8 mouse cellular contexts compared by ENCODE assay signal in genomic region chr13:97008266-97009153, GRCm38 (mm10). TPM values are rescaled to one million over a fixed set of nuclear protein-coding genes. Genes with fewer than 3 reads are reported as not detected.
DNase-seq lines count a peak whose midpoint lies in the region; ATAC-seq and TF ChIP-seq lines count a peak whose summit lies in the region.

No protein-coding gene starts in this region.

- H3K9me3 ChIP-seq in heart, embryonic 11.5 days (replicated peaks; ENCODE audit: control insufficient read depth, low read length), result no peaks in the 10 kb centered on the region
- no peaks in the 10 kb centered on the region for H3K9me3 ChIP-seq in liver, embryonic 15.5 days (replicated peaks)
- no peaks in the 10 kb centered on the region for H3K9me3 ChIP-seq in neural tube, embryonic 15.5 days (replicated peaks)

- peak; percentile 36 for DNase-seq in urinary bladder, adult 2 months (ENCODE audit: low spot score)
- no peak for DNase-seq in urinary bladder, postnatal 4 days (ENCODE audit: low spot score in 2 of 2)
- peak; percentile 21 for DNase-seq in layer of hippocampus, adult 11-12 months (ENCODE audit: low spot score)
- no peak for DNase-seq in gastrocnemius, postnatal 36 days

- H3K4me3 ChIP-seq in cortical plate, adult 2 months (ENCODE audit: insufficient read depth, low read length), result peak overlapping the region; percentile 34
- H3K4me3 ChIP-seq in heart, embryonic 11.5 days (ENCODE audit: low read depth, low read length), result peak overlapping the region; percentile 37
- H3K4me3 ChIP-seq in liver, embryonic 15.5 days (replicated peaks), result peak overlapping the region; percentile 58
- peak overlapping the region; percentile 42 for H3K4me3 ChIP-seq in neural tube, embryonic 15.5 days (replicated peaks)

- peak; percentile 47; the same call in 1 of the 2 replicates for ATAC-seq in heart, embryonic 11.5 days (replicated peaks; ENCODE audit: insufficient number of reproducible peaks, low FRiP score, low TSS enrichment)
- ATAC-seq in liver, embryonic 15.5 days (ENCODE audit: insufficient read depth), result peak; percentile 75
- peak; percentile 91 for ATAC-seq in neural tube, embryonic 15.5 days (ENCODE audit: low FRiP score)

- intact Hi-C loops in gastrocnemius, postnatal 36 days (cut with DNase I), result loop anchor here (10.0 kb wide), 1 partner anchor 154 kb away; no protein-coding TSS in a partner anchor

- no peak for TF ChIP-seq POLR2A in cortical plate, adult 2 months (IDR thresholded peaks at IDR 0.05; ENCODE audit: extremely low read depth, insufficient read depth, low read length)

- H3K4me1 ChIP-seq in cortical plate, adult 2 months (ENCODE audit: control insufficient read depth, insufficient read depth, low read length), result no peaks in the 10 kb centered on the region
- H3K4me1 ChIP-seq in heart, embryonic 11.5 days (ENCODE audit: control insufficient read depth, insufficient read depth, low read length), result peaks cover 5% of the 10 kb centered on the region; the same call in 1 of the 2 replicates
- peaks cover 21% of the 10 kb centered on the region for H3K4me1 ChIP-seq in liver, embryonic 15.5 days (replicated peaks)
- peaks cover 13% of the 10 kb centered on the region for H3K4me1 ChIP-seq in neural tube, embryonic 15.5 days

- peak overlapping the region; percentile 78 for H3K4me2 ChIP-seq in heart, embryonic 11.5 days
- H3K4me2 ChIP-seq in liver, embryonic 15.5 days, result peak overlapping the region; percentile 93
- peak overlapping the region; percentile 86 for H3K4me2 ChIP-seq in neural tube, embryonic 15.5 days

- no peak for TF ChIP-seq CTCF in cortical plate, adult 2 months (IDR thresholded peaks at IDR 0.05; ENCODE audit: extremely low read depth, insufficient read depth, low read length)

- WGBS in heart, embryonic 11.5 days (ENCODE audit: insufficient replicate concordance), result 2% methylated on average over 19 of the region's 19 CpGs
- 2% methylated on average over 19 of the region's 19 CpGs for WGBS in liver, embryonic 15.5 days (ENCODE audit: insufficient replicate concordance)
- WGBS in neural tube, embryonic 15.5 days, result under 1% methylated on average over 19 of the region's 19 CpGs

- H3K9ac ChIP-seq in heart, embryonic 11.5 days (ENCODE audit: low read depth, low read length), result peak overlapping the region; percentile 70
- H3K9ac ChIP-seq in liver, embryonic 15.5 days, result peak overlapping the region; percentile 59
- peak overlapping the region; percentile 55 for H3K9ac ChIP-seq in neural tube, embryonic 15.5 days (replicated peaks)

- 0 out of 2 replicates have a peak overlapping the region, but pooled peaks have one; percentile 7 for H3K27ac ChIP-seq in cortical plate, adult 2 months (ENCODE audit: insufficient read depth, low read length)
- H3K27ac ChIP-seq in heart, embryonic 11.5 days (ENCODE audit: low read depth, low read length), result no peak overlapping the region; the same call in 1 of the 2 replicates
- peak overlapping the region; percentile 82 for H3K27ac ChIP-seq in liver, embryonic 15.5 days (replicated peaks)
- H3K27ac ChIP-seq in neural tube, embryonic 15.5 days (replicated peaks), result peak overlapping the region; percentile 85

- H3K36me3 ChIP-seq in heart, embryonic 11.5 days (ENCODE audit: control insufficient read depth, insufficient read depth, low read length), result no peaks in the 10 kb centered on the region
- H3K36me3 ChIP-seq in liver, embryonic 15.5 days (replicated peaks), result no peaks in the 10 kb centered on the region
- no peaks in the 10 kb centered on the region for H3K36me3 ChIP-seq in neural tube, embryonic 15.5 days

- no peaks in the 10 kb centered on the region for H3K27me3 ChIP-seq in heart, embryonic 11.5 days (ENCODE audit: control insufficient read depth, insufficient read depth, low read length)
- peaks cover 12% of the 10 kb centered on the region; the same call in 1 of the 2 replicates for H3K27me3 ChIP-seq in liver, embryonic 15.5 days
- no peaks in the 10 kb centered on the region for H3K27me3 ChIP-seq in neural tube, embryonic 15.5 days (replicated peaks)

RNA-seq across cellular contexts. Expression of gene 1700029F12Rik, which starts 25.7 kb away (rescaled TPM):
- polyA plus RNA-seq in urinary bladder, adult 2 months (2012; rRNA removed), result 0.06 and 0.13 TPM in 2 replicates
- polyA plus RNA-seq in cortical plate, adult 2 months (2012; rRNA removed), result not detected in 2 replicates
- polyA plus RNA-seq in heart, embryonic 11.5 days (2014; fragmentation: Nextera tagmentation; extraction: Ambion mirVana), result not detected in 2 replicates
- polyA plus RNA-seq in liver, embryonic 15.5 days (2015; fragmentation: Nextera tagmentation; extraction: Ambion mirVana), result not detected in 2 replicates
- polyA plus RNA-seq in neural tube, embryonic 15.5 days (2015; fragmentation: Nextera tagmentation; extraction: Ambion mirVana), result not detected in 2 replicates
- total RNA-seq in gastrocnemius, postnatal 36 days (2021), result not detected

RNA-seq across cellular contexts. Expression of gene Fam169a, which starts 58.6 kb away (rescaled TPM):
- 0.18 and 0.21 TPM in 2 replicates for polyA plus RNA-seq in urinary bladder, adult 2 months (2012; rRNA removed)
- polyA plus RNA-seq in cortical plate, adult 2 months (2012; rRNA removed), result 20.1 and 21.7 TPM in 2 replicates
- polyA plus RNA-seq in heart, embryonic 11.5 days (2014; fragmentation: Nextera tagmentation; extraction: Ambion mirVana), result 14.2 and 15.0 TPM in 2 replicates
- polyA plus RNA-seq in liver, embryonic 15.5 days (2015; fragmentation: Nextera tagmentation; extraction: Ambion mirVana), result 0.84 and 0.98 TPM in 2 replicates
- 25.9 and 30.5 TPM in 2 replicates for polyA plus RNA-seq in neural tube, embryonic 15.5 days (2015; fragmentation: Nextera tagmentation; extraction: Ambion mirVana)
- total RNA-seq in gastrocnemius, postnatal 36 days (2021), result not detected

Comparison
In these comparisons a context has a peak if more than half of its experiments do, and no peak if none do; other contexts are left out.
1. DNase-seq: peak in urinary bladder, adult 2 months (single experiment) and layer of hippocampus, adult 11-12 months (single experiment); none in urinary bladder, postnatal 4 days (0 of 2) and gastrocnemius, postnatal 36 days (0 of 2).
2. Peak in every context shown above with its lines, with median percentiles within 50 percentile points of each other: H3K4me3 ChIP-seq, ATAC-seq, H3K4me2 ChIP-seq and H3K9ac ChIP-seq.